Mouse (Mus musculus) intestine, embryonic 14.5 days (tissue): Measurements from ENCODE around the gene Btbd35f3. TPM values are rescaled to one million over a fixed set of nuclear protein-coding genes. Genes with fewer than 3 reads are reported as not detected.
"Not testable (repeated sequence)": the region's sequence is repeated elsewhere in the genome, so short reads cannot be mapped to it uniquely, and the experiment has no call there.

Experiments used
- ATAC-seq: fragments of 200-750 bp; cut with Nextera tagmentation; replicated peaks from 2 replicates; pipeline ENCODE4 v1.8.0; 2017; ENCODE audit warnings: low read depth, moderate number of reproducible peaks, moderate TSS enrichment, moderate library complexity; ENCODE audit not compliant: low FRiP score, low TSS enrichment
- DNase-seq: peaks from one replicate; pipeline ENCODE4 v3.0.0-alpha.2; 2018; ENCODE audit warnings: low spot score
- H3K27ac ChIP-seq: fragments of 300-500 bp; sonication (generic); 2 replicates; pipeline ENCODE4 v1.5.1; 2014; ENCODE audit warnings: low read depth, mild to moderate bottlenecking, control low read depth
- H3K27me3 ChIP-seq: fragments of 300-500 bp; sonication (generic); replicated peaks from 2 replicates; pipeline ENCODE4 v1.6.1; 2014; ENCODE audit warnings: low read length, control low read depth; ENCODE audit not compliant: control insufficient read depth, insufficient read depth
- H3K36me3 ChIP-seq: fragments of 300-500 bp; sonication (generic); 2 replicates; pipeline ENCODE4 v1.6.1; 2014; ENCODE audit warnings: low read length, control low read depth; ENCODE audit not compliant: control insufficient read depth, insufficient read depth
- H3K4me1 ChIP-seq: fragments of 300-500 bp; sonication (generic); replicated peaks from 2 replicates; pipeline ENCODE4 v1.6.1; 2014; ENCODE audit warnings: low read length, control low read depth, mixed read lengths; ENCODE audit not compliant: control insufficient read depth, insufficient read depth
- H3K4me2 ChIP-seq: fragments of 300-500 bp; sonication (generic); 2 replicates; pipeline ENCODE4 v1.6.1; 2014; ENCODE audit warnings: low read length
- H3K4me3 ChIP-seq: fragments of 300-500 bp; sonication (generic); 2 replicates; pipeline ENCODE4 v1.5.1; 2014; ENCODE audit warnings: low read depth, low read length, control low read depth, mixed read lengths
- H3K9ac ChIP-seq: fragments of 300-500 bp; sonication (generic); 2 replicates; pipeline ENCODE4 v1.6.1; 2014; ENCODE audit warnings: mild to moderate bottlenecking, low read length
- H3K9me3 ChIP-seq: fragments of 300-500 bp; sonication (generic); 2 replicates; pipeline ENCODE4 v1.6.1; 2016; ENCODE audit warnings: low read length, control low read depth; ENCODE audit not compliant: control insufficient read depth
- WGBS: fragments of 180-500 bp; shearing (Covaris S2); extraction: QIAGEN DNeasy Blood & Tissue Kit; methylation state at CpG from one replicate; pipeline ENCODE4 v1.1.7; 2014; 5-methylcytosine and 5-hydroxymethylcytosine counted together
- polyA plus RNA-seq: library from polyadenylated mRNA; unstranded; fragments of >200 nt; fragmentation: Nextera tagmentation; extraction: Ambion mirVana; gene quantifications from 2 replicates; pipeline ENCODE4 v1.2.1, GENCODE M21; 2014

The Btbd35f3 gene
- not detected in 2 replicates for polyA plus RNA-seq

DNA sequence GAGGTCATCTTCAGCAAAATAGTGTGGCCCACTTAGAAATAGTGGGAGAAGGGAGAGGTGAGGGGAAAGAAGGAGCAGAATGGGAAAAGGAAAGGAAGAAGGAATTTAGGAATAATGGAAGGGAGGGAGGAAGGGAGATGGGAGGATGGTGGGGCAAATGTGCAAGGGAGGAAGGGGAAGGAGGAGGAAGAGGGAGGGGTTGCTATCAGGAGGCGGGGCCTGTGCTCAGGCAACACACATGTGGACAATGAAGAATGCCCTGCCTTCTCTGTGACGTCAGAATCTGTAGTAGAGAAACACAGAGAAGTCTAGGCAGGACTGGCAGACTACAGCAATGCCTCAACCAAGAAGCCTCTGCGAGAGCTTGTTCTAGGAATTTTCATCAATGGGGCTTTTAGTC is at the start of gene Btbd35f3:
Gene Btbd35f3 (plus strand): TSS at position 301 of the 400 bp plus-strand sequence.
- not testable (repeated sequence) for H3K27ac ChIP-seq, ATAC-seq, H3K4me1 ChIP-seq, H3K4me2 ChIP-seq, H3K36me3 ChIP-seq, H3K9me3 ChIP-seq, H3K9ac ChIP-seq, H3K4me3 ChIP-seq, H3K27me3 ChIP-seq, DNase-seq
- no CpG with 5 or more reads among the region's 3 CpGs for WGBS

Other genes with a start within 250 kb of the Btbd35f3 start
- gene Btbd35f16, start 80.7 kb upstream of the Btbd35f3 start, polyA plus RNA-seq: not detected in 2 replicates
- gene Btbd35f28, start 158.9 kb downstream of the Btbd35f3 start, polyA plus RNA-seq: not detected in 2 replicates